Mouse (Mus musculus) macrophage (primary cell): ENCODE measurements around the gene Atp2b2. TPM values are rescaled to one million over a fixed set of nuclear protein-coding genes. Genes with fewer than 3 reads are reported as not detected.

ENCODE experiments used
- H3K27ac ChIP-seq: fragments of 350-480 bp; formaldehyde crosslinking; 2 replicates; pipeline ENCODE4 v1.9.0; 2021
- H3K36me3 ChIP-seq: fragments of 350-480 bp; formaldehyde crosslinking; 2 replicates; pipeline ENCODE4 v1.9.0; 2021; ENCODE audit errors: inconsistent target
- H3K4me3 ChIP-seq: fragments of 350-480 bp; formaldehyde crosslinking; 2 replicates; pipeline ENCODE4 v1.9.0; 2021; ENCODE audit errors: inconsistent target
- H3K79me2 ChIP-seq: fragments of 350-480 bp; formaldehyde crosslinking; 2 replicates; pipeline ENCODE4 v1.9.0; 2021; ENCODE audit errors: inconsistent target
- WGBS: methylation state at CpG from one replicate; pipeline ENCODE4 v1.1.7; 2026; ENCODE audit warnings: inconsistent platforms; ENCODE audit not compliant: missing documents; 5-methylcytosine and 5-hydroxymethylcytosine counted together
- polyA plus RNA-seq: library from polyadenylated mRNA; stranded (reverse); fragments of 250-400 nt; gene quantifications from 3 replicates; pipeline ENCODE4 v1.2.4, GENCODE M21; 2018; ENCODE audit warnings: inconsistent platforms

Atp2b2 gene
- polyA plus RNA-seq, 1 experiment from 2014 or later = not detected

GRCm38 (mm10) chr6:113990044-113990443 is 52.4 kb downstream of the Atp2b2 start:
- H3K36me3 ChIP-seq = no peaks in the 10 kb centered on the region
- H3K27ac ChIP-seq = no peak overlapping the region
- WGBS = 11% methylated on average over 1 of the region's 1 CpGs
- H3K79me2 ChIP-seq = no peaks in the 10 kb centered on the region
- no peak overlapping the region for H3K4me3 ChIP-seq

- Histone ChIP-seq H3K79me2 (no peaks in the 10 kb centered on the region), H3K36me3 (no peaks in the 10 kb centered on the region)
- 95% methylated on average over 2 of the region's 2 CpGs for WGBS
Measured at GRCm38 (mm10) chr6:113988521-113988920, 53.9 kb downstream of the Atp2b2 start.

GRCm38 (mm10) chr6:113986671-113987070 is 55.7 kb downstream of the Atp2b2 start:
- Histone ChIP-seq H3K4me3 (no peak overlapping the region), H3K36me3 (no peaks in the 10 kb centered on the region), H3K79me2 (no peaks in the 10 kb centered on the region), H3K27ac (no peak overlapping the region)
- 88% methylated on average over 4 of the region's 4 CpGs for WGBS

More at GRCm38 (mm10) chr6:113988521-113988920, 53.9 kb downstream of the Atp2b2 start:
- no peak overlapping the region for H3K27ac ChIP-seq
- H3K4me3 ChIP-seq = no peak overlapping the region

GRCm38 (mm10) chr6:113978673-113979072 is 63.7 kb downstream of the Atp2b2 start:
- WGBS = 82% methylated on average over 8 of the region's 8 CpGs
- no peak overlapping the region for H3K27ac ChIP-seq
- H3K36me3 ChIP-seq = no peaks in the 10 kb centered on the region
- no peaks in the 10 kb centered on the region for H3K79me2 ChIP-seq
- no peak overlapping the region for H3K4me3 ChIP-seq

GRCm38 (mm10) chr6:113978091-113978650 is 64.2 kb downstream of the Atp2b2 start:
- H3K36me3 ChIP-seq = no peaks in the 10 kb centered on the region
- no peak overlapping the region for H3K27ac ChIP-seq
- H3K4me3 ChIP-seq = no peak overlapping the region
- no peaks in the 10 kb centered on the region for H3K79me2 ChIP-seq
- WGBS = 28% methylated on average over 5 of the region's 5 CpGs

GRCm38 (mm10) chr6:113970900-113971299 is 71.5 kb downstream of the Atp2b2 start:
- Histone ChIP-seq H3K4me3 (no peak overlapping the region), H3K79me2 (no peaks in the 10 kb centered on the region), H3K27ac (no peak overlapping the region), H3K36me3 (no peaks in the 10 kb centered on the region)
- 92% methylated on average over 2 of the region's 2 CpGs for WGBS

- WGBS = 57% methylated on average over 8 of the region's 9 CpGs
- no peaks in the 10 kb centered on the region for H3K36me3 ChIP-seq
- H3K4me3 ChIP-seq = no peak overlapping the region
Measured at GRCm38 (mm10) chr6:113970464-113970863, 71.9 kb downstream of the Atp2b2 start.

GRCm38 (mm10) chr6:113969751-113970150 is 72.7 kb downstream of the Atp2b2 start:
- 32% methylated on average over 3 of the region's 3 CpGs for WGBS
- Histone ChIP-seq H3K36me3 (no peaks in the 10 kb centered on the region), H3K79me2 (no peaks in the 10 kb centered on the region), H3K27ac (no peak overlapping the region), H3K4me3 (no peak overlapping the region)

More at GRCm38 (mm10) chr6:113970464-113970863, 71.9 kb downstream of the Atp2b2 start:
- no peak overlapping the region for H3K27ac ChIP-seq
- H3K79me2 ChIP-seq = no peaks in the 10 kb centered on the region

GRCm38 (mm10) chr6:113962811-113963210 is 79.6 kb downstream of the Atp2b2 start:
- no peaks in the 10 kb centered on the region for H3K79me2 ChIP-seq
- 19% methylated on average over 3 of the region's 3 CpGs for WGBS
- no peak overlapping the region for H3K4me3 ChIP-seq
- no peak overlapping the region for H3K27ac ChIP-seq
- no peaks in the 10 kb centered on the region for H3K36me3 ChIP-seq

- H3K36me3 ChIP-seq = no peaks in the 10 kb centered on the region
- 79% methylated on average over 2 of the region's 2 CpGs for WGBS
- no peak overlapping the region for H3K27ac ChIP-seq
- H3K79me2 ChIP-seq = no peaks in the 10 kb centered on the region
- no peak overlapping the region for H3K4me3 ChIP-seq
Measured at GRCm38 (mm10) chr6:113961658-113962057, 80.8 kb downstream of the Atp2b2 start.

GRCm38 (mm10) chr6:113959336-113959735 is 83.1 kb downstream of the Atp2b2 start:
- no peak overlapping the region for H3K27ac ChIP-seq

GRCm38 (mm10) chr6:113958714-113959113 is 83.7 kb downstream of the Atp2b2 start:
- no peak overlapping the region for H3K27ac ChIP-seq
- no peaks in the 10 kb centered on the region for H3K36me3 ChIP-seq
- H3K79me2 ChIP-seq = no peaks in the 10 kb centered on the region
- 48% methylated on average over 2 of the region's 2 CpGs for WGBS
- no peak overlapping the region for H3K4me3 ChIP-seq

More at GRCm38 (mm10) chr6:113959336-113959735, 83.1 kb downstream of the Atp2b2 start:
- no peaks in the 10 kb centered on the region for H3K36me3 ChIP-seq
- no peaks in the 10 kb centered on the region for H3K79me2 ChIP-seq
- no peak overlapping the region for H3K4me3 ChIP-seq
- WGBS = 82% methylated on average over 1 of the region's 1 CpGs

GRCm38 (mm10) chr6:113958003-113958402 is 84.4 kb downstream of the Atp2b2 start:
- WGBS = 89% methylated on average over 5 of the region's 5 CpGs

GRCm38 (mm10) chr6:113957232-113957940 is 85.0 kb downstream of the Atp2b2 start:
- WGBS = 77% methylated on average over 18 of the region's 19 CpGs
- Histone ChIP-seq H3K79me2 (no peaks in the 10 kb centered on the region), H3K4me3 (no peak overlapping the region), H3K27ac (no peak overlapping the region), H3K36me3 (no peaks in the 10 kb centered on the region)

More at GRCm38 (mm10) chr6:113958003-113958402, 84.4 kb downstream of the Atp2b2 start:
- Histone ChIP-seq H3K79me2 (no peaks in the 10 kb centered on the region), H3K36me3 (no peaks in the 10 kb centered on the region), H3K27ac (no peak overlapping the region), H3K4me3 (no peak overlapping the region)

- Histone ChIP-seq H3K36me3 (no peaks in the 10 kb centered on the region), H3K4me3 (no peak overlapping the region), H3K79me2 (no peaks in the 10 kb centered on the region), H3K27ac (no peak overlapping the region)
- WGBS = 93% methylated on average over 8 of the region's 8 CpGs
Measured at GRCm38 (mm10) chr6:113947515-113947914, 94.9 kb downstream of the Atp2b2 start.
